ENCODE assay signal across 7 mouse cellular contexts in the genomic region with DNA sequence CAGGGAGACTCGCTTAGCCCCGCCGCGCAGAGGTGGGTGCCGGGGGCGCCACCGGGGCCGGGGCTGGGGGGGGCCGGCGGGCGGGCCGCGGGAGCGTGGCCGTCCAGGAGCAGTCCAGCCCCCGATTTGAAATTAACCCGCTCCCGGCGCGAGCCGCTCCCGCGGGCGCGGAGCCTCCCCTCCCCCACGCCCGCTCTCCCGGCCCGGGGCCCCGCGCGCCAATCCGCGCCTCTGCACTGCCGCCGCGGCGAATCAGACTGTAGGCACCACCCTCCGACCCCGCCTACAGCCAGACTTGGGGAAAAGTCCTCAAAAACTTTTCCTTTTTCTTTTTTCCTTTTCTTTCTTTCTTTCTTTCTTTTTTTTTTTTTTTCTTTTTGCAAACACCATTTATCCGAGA. TPM values are rescaled to one million over a fixed set of nuclear protein-coding genes. Genes with fewer than 3 reads are reported as not detected.
A peak's percentile ranks its signal among the peaks of the same experiment; 100 is the strongest.
DNase-seq lines count a peak whose midpoint lies in the region; ATAC-seq lines count a peak whose summit lies in the region.

A gene (minus strand): TSS at position 111 of the 400 bp plus-strand sequence.

- peak within 1 kb of the TSS; percentile 81 for H3K27ac ChIP-seq in forebrain, embryonic 13.5 days
- peak within 1 kb of the TSS; percentile 91 for H3K27ac ChIP-seq in limb, embryonic 12.5 days
- H3K27ac ChIP-seq in midbrain, embryonic 12.5 days (replicated peaks): peak within 1 kb of the TSS; percentile 78
- H3K27ac ChIP-seq in stomach, embryonic 15.5 days: peak within 1 kb of the TSS; percentile 92

- peak; percentile 89 for DNase-seq in NIH3T3 (ENCODE audit: low read depth)
- DNase-seq in c-Kit-negative CD71-positive TER-119-positive erythroid progenitor cells, embryonic 14.5 days (ENCODE audit: low read depth, low spot score): peak; percentile 72

- peak within 1 kb of the TSS; percentile 72 for H3K4me3 ChIP-seq in forebrain, embryonic 13.5 days
- H3K4me3 ChIP-seq in limb, embryonic 12.5 days (replicated peaks): peak within 1 kb of the TSS; percentile 83
- peak within 1 kb of the TSS; percentile 82 for H3K4me3 ChIP-seq in midbrain, embryonic 12.5 days
- peak within 1 kb of the TSS; percentile 76 for H3K4me3 ChIP-seq in stomach, embryonic 15.5 days (replicated peaks)

- H3K9me3 ChIP-seq in forebrain, embryonic 13.5 days (replicated peaks): no peaks in the 10 kb centered on the region
- H3K9me3 ChIP-seq in limb, embryonic 12.5 days: no peaks in the 10 kb centered on the region
- H3K9me3 ChIP-seq in midbrain, embryonic 12.5 days: no peaks in the 10 kb centered on the region
- H3K9me3 ChIP-seq in stomach, embryonic 15.5 days: no peaks in the 10 kb centered on the region

- peaks cover 16% of the 10 kb centered on the region for H3K36me3 ChIP-seq in forebrain, embryonic 13.5 days (ENCODE audit: poor library complexity, severe bottlenecking)
- peaks cover 16% of the 10 kb centered on the region; the same call in 1 of the 2 replicates for H3K36me3 ChIP-seq in limb, embryonic 12.5 days
- peaks cover 19% of the 10 kb centered on the region for H3K36me3 ChIP-seq in midbrain, embryonic 12.5 days
- H3K36me3 ChIP-seq in stomach, embryonic 15.5 days: no peaks in the 10 kb centered on the region

- H3K9ac ChIP-seq in forebrain, embryonic 13.5 days: peak within 1 kb of the TSS; percentile 82
- peak within 1 kb of the TSS; percentile 88 for H3K9ac ChIP-seq in limb, embryonic 12.5 days (replicated peaks)
- peak within 1 kb of the TSS; percentile 82 for H3K9ac ChIP-seq in midbrain, embryonic 12.5 days (replicated peaks)
- peak within 1 kb of the TSS; percentile 89 for H3K9ac ChIP-seq in stomach, embryonic 15.5 days

- ATAC-seq in forebrain, embryonic 13.5 days: peak; percentile 84
- peak; percentile 30 to 31; a peak in 1 of 4 replicates for ATAC-seq in hematopoietic stem cell, adult 5-6 weeks (replicated peaks in 1 of 2; ENCODE audit: insufficient read depth in 1 of 2, low FRiP score in 2 of 2, low TSS enrichment in 1 of 2, low read depth in 1 of 2, poor library complexity in 2 of 2, severe bottlenecking in 2 of 2)
- ATAC-seq in limb, embryonic 12.5 days (ENCODE audit: insufficient number of reproducible peaks, insufficient read depth, low FRiP score, low TSS enrichment, low read depth): peak; percentile 78
- ATAC-seq in midbrain, embryonic 12.5 days (ENCODE audit: low FRiP score, low read depth): peak; percentile 78
- ATAC-seq in stomach, embryonic 15.5 days (ENCODE audit: insufficient read depth, low FRiP score, low read depth): peak; percentile 73

- peak within 1 kb of the TSS; percentile 96 for H3K4me2 ChIP-seq in forebrain, embryonic 13.5 days
- peak within 1 kb of the TSS; percentile 90 for H3K4me2 ChIP-seq in limb, embryonic 12.5 days
- H3K4me2 ChIP-seq in midbrain, embryonic 12.5 days (replicated peaks): peak within 1 kb of the TSS; percentile 99
- peak within 1 kb of the TSS; percentile 92 for H3K4me2 ChIP-seq in stomach, embryonic 15.5 days

- WGBS in forebrain, embryonic 13.5 days: under 1% methylated on average over 40 of the region's 41 CpGs
- 2% methylated on average over 36 of the region's 41 CpGs for WGBS in limb, embryonic 12.5 days
- WGBS in midbrain, embryonic 12.5 days: under 1% methylated on average over 35 of the region's 41 CpGs
- WGBS in stomach, embryonic 15.5 days: under 1% methylated on average over 17 of the region's 41 CpGs

- H3K4me1 ChIP-seq in forebrain, embryonic 13.5 days: peaks cover 22% of the 10 kb centered on the region
- H3K4me1 ChIP-seq in limb, embryonic 12.5 days (replicated peaks): peaks cover 31% of the 10 kb centered on the region
- H3K4me1 ChIP-seq in midbrain, embryonic 12.5 days: peaks cover 21% of the 10 kb centered on the region
- peaks cover 21% of the 10 kb centered on the region for H3K4me1 ChIP-seq in stomach, embryonic 15.5 days

- peaks cover 37% of the 10 kb centered on the region for H3K27me3 ChIP-seq in forebrain, embryonic 13.5 days
- peaks cover 35% of the 10 kb centered on the region for H3K27me3 ChIP-seq in limb, embryonic 12.5 days
- H3K27me3 ChIP-seq in midbrain, embryonic 12.5 days: peaks cover 52% of the 10 kb centered on the region
- H3K27me3 ChIP-seq in stomach, embryonic 15.5 days (replicated peaks): no peaks in the 10 kb centered on the region

RNA-seq across cellular contexts. Expression of the gene that starts here (rescaled TPM):
- 12.6 TPM in 2 replicates for polyA plus RNA-seq in forebrain, embryonic 13.5 days (2015; fragmentation: Nextera tagmentation; extraction: Ambion mirVana)
- total RNA-seq in hematopoietic stem cell, adult 5-6 weeks (2017): 14.6 and 20.5 TPM in 2 replicates
- polyA plus RNA-seq in limb, embryonic 12.5 days (2016; fragmentation: Nextera tagmentation; extraction: Ambion mirVana): 13.7 and 15.4 TPM in 2 replicates
- 12.8 and 15.5 TPM in 2 replicates for polyA plus RNA-seq in midbrain, embryonic 12.5 days (2016; fragmentation: Nextera tagmentation; extraction: Ambion mirVana)
- polyA plus RNA-seq in stomach, embryonic 15.5 days (2015; fragmentation: Nextera tagmentation; extraction: Ambion mirVana): 22.6 and 24.7 TPM in 2 replicates

Comparison
In these comparisons a context has a peak if more than half of its experiments do, and no peak if none do; other contexts are left out.
1. Peak in every context shown above with its lines: DNase-seq, ATAC-seq, H3K4me3 ChIP-seq and H3K27ac ChIP-seq.
2. ATAC-seq: peak in every context shown above with its lines; median percentile 84 in forebrain, embryonic 13.5 days; 78 in limb, embryonic 12.5 days; 78 in midbrain, embryonic 12.5 days; 73 in stomach, embryonic 15.5 days; 30 in hematopoietic stem cell, adult 5-6 weeks.